Comparison of ENCODE assay signal across 8 mouse cellular contexts in the genomic region with DNA sequence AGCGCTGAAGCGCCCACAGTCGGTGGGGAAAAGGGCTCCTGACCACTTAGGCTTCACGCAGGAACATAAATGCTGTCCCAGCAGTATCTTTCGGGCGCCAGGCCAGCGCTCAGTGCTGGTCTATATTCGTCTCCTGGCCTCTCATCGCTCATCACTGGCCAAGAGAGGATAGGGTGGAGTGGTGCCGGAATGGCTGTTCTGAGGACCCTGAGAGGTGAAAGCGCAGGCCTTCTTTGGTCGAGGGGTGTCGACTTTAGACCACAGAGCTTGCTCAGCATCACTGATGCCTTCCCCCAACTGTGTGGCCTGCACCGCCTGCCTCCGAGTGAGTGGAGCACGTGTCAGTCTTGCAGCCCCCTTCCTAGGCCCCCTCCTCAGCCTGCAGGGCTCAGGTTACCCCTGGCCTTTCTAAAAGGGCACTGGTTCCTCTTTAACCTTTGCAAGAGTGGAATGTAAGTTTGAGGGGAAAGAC. TPM values are rescaled to one million over a fixed set of nuclear protein-coding genes. Genes with fewer than 3 reads are reported as not detected.
DNase-seq lines count a peak whose midpoint lies in the region; ATAC-seq lines count a peak whose summit lies in the region.

No protein-coding gene starts in this region.

- ATAC-seq in midbrain, embryonic 15.5 days (replicated peaks): no peak

- H3K9me3 ChIP-seq in midbrain, embryonic 15.5 days: no peaks in the 10 kb centered on the region

- peaks cover 33% of the 10 kb centered on the region for H3K4me1 ChIP-seq in midbrain, embryonic 15.5 days

- H3K27ac ChIP-seq in midbrain, embryonic 15.5 days: peak overlapping the region; percentile 97; the same call in 1 of the 2 replicates

- 0 out of 2 replicates have a peak, but pooled peaks cover 2% of the 10 kb centered on the region for H3K27me3 ChIP-seq in midbrain, embryonic 15.5 days (replicated peaks)

- peaks cover 8% of the 10 kb centered on the region; the same call in 1 of the 2 replicates for H3K36me3 ChIP-seq in midbrain, embryonic 15.5 days (replicated peaks)

- H3K4me2 ChIP-seq in midbrain, embryonic 15.5 days: peak overlapping the region; percentile 93

- peak; percentile 37 for DNase-seq in thymus, postnatal 14 days
- no peak for DNase-seq in thymus, postnatal 10 days (ENCODE audit: low spot score in 2 of 2)
- DNase-seq in embryo, embryonic 10.5 days (ENCODE audit: low spot score): peak; percentile 84
- peak; percentile 82 to 89 for DNase-seq in heart, adult 9 months (ENCODE audit: low spot score in 2 of 2)
- DNase-seq in kidney, postnatal 10 days: peak; percentile 76
- no peak for DNase-seq in frontal cortex, postnatal 14 days (ENCODE audit: low spot score in 2 of 2)
- DNase-seq in layer of hippocampus, adult 9-11 months: no peak

- H3K4me3 ChIP-seq in midbrain, embryonic 15.5 days: peak overlapping the region; percentile 99

- 5% methylated on average over 16 of the region's 16 CpGs for WGBS in midbrain, embryonic 15.5 days

- peak overlapping the region; percentile 45 for H3K9ac ChIP-seq in midbrain, embryonic 15.5 days

RNA-seq across cellular contexts. Expression of gene Eno3, which starts 0.5 kb away (rescaled TPM):
- polyA plus RNA-seq in midbrain, embryonic 15.5 days (2015; fragmentation: Nextera tagmentation; extraction: Ambion mirVana): 8.0 and 8.3 TPM in 2 replicates

RNA-seq across cellular contexts. Expression of gene Pfn1, which starts 2.0 kb away (rescaled TPM):
- 659 and 665 TPM in 2 replicates for polyA plus RNA-seq in midbrain, embryonic 15.5 days (2015; fragmentation: Nextera tagmentation; extraction: Ambion mirVana)

RNA-seq across cellular contexts. Expression of gene Slc25a11, which starts 9.2 kb away (rescaled TPM):
- polyA plus RNA-seq in midbrain, embryonic 15.5 days (2015; fragmentation: Nextera tagmentation; extraction: Ambion mirVana): 180 and 181 TPM in 2 replicates

RNA-seq across cellular contexts. Expression of gene Rnf167, which starts 9.5 kb away (rescaled TPM):
- 114 and 122 TPM in 2 replicates for polyA plus RNA-seq in midbrain, embryonic 15.5 days (2015; fragmentation: Nextera tagmentation; extraction: Ambion mirVana)

RNA-seq across cellular contexts. Expression of gene Spag7, which starts 12.7 kb away (rescaled TPM):
- polyA plus RNA-seq in midbrain, embryonic 15.5 days (2015; fragmentation: Nextera tagmentation; extraction: Ambion mirVana): 171 and 173 TPM in 2 replicates

Comparison
In these comparisons a context has a peak if more than half of its experiments do, and no peak if none do; other contexts are left out.
1. DNase-seq: peak in thymus, postnatal 14 days (single experiment), embryo, embryonic 10.5 days (single experiment), heart, adult 9 months (2 of 2) and kidney, postnatal 10 days (single experiment); none in thymus, postnatal 10 days (0 of 2), frontal cortex, postnatal 14 days (0 of 2) and layer of hippocampus, adult 9-11 months (single experiment).